Mouse (Mus musculus): ENCODE measurements around the gene Tmem150b. TPM values are rescaled to one million over a fixed set of nuclear protein-coding genes. Genes with fewer than 3 reads are reported as not detected.

Tmem150b gene
- polyA plus RNA-seq, 1 experiment from 2014 or later: 0.14 TPM

DNA sequence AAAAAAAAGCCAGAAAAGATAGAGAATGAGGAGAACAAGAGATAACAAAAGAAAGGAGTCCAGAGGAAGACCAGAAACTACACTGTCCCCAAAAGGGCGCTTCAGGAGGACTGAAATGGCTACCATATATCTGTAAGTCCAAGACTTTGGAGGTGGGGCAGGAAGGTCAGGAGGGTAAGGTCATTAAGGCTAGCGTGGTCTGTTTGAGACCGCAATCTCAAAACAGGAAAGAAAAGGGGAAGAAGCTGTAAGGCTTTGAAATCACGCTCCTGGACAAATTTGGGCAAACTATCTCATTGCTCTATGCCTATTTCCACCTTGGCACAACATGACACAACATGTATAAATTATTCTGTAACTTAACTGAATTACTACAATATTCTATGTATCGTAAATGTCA is 41.7 kb downstream of the Tmem150b start:
- Histone ChIP-seq H3K4me3 (ENCODE audit: low read length) (no peak overlapping the region), H3K4me1 (ENCODE audit: control insufficient read depth, insufficient read depth, low read length) (peaks cover 7% of the 10 kb centered on the region; the same call in 1 of the 2 replicates), H3K9me3 (ENCODE audit: control insufficient read depth, low read length) (no peaks in the 10 kb centered on the region), H3K36me3 (ENCODE audit: control insufficient read depth, insufficient read depth, low read length) (peaks cover 19% of the 10 kb centered on the region), H3K27me3 (ENCODE audit: control insufficient read depth, insufficient read depth, low read length) (no peaks in the 10 kb centered on the region), H3K4me2 (replicated peaks; ENCODE audit: low read depth, low read length) (no peak overlapping the region), H3K27ac (ENCODE audit: low read depth, low read length) (no peak overlapping the region), H3K9ac (ENCODE audit: low read depth, low read length) (no peak overlapping the region)
- 81% methylated on average over 5 of the region's 5 CpGs for whole genome bisulfite sequencing
- no peak for ATAC-seq (ENCODE audit: low FRiP score, low TSS enrichment)

DNA sequence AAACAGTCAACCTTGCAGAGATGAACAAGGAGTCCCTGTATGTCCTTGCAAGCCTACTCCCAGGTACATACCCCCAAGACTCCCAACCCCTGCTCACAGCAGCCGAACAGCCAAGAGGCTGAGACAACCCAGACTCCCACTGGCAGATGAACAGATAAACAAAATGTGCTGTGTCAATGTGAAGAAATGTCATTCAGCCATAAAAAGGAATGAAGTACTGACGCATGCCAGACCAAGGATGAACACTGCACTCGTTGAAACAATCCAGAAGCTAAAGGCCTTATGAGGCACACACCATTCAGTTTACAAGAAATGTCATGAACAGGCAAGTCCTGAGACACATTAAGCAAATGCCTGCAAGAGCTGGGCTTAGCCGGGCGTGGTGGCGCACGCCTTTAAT is 49.8 kb downstream of the Tmem150b start:
- peaks cover 61% of the 10 kb centered on the region for H3K36me3 ChIP-seq (ENCODE audit: control insufficient read depth, insufficient read depth, low read length)
- H3K9me3 ChIP-seq (ENCODE audit: control insufficient read depth, low read length): no peaks in the 10 kb centered on the region
- no peak overlapping the region for H3K27ac ChIP-seq (ENCODE audit: low read depth, low read length)
- no peak for ATAC-seq (ENCODE audit: low FRiP score, low TSS enrichment)
- no peak overlapping the region for H3K4me3 ChIP-seq (ENCODE audit: low read length)
- H3K4me1 ChIP-seq (ENCODE audit: control insufficient read depth, insufficient read depth, low read length): no peaks in the 10 kb centered on the region
- no peak overlapping the region for H3K4me2 ChIP-seq (replicated peaks; ENCODE audit: low read depth, low read length)
- H3K27me3 ChIP-seq (ENCODE audit: control insufficient read depth, insufficient read depth, low read length): no peaks in the 10 kb centered on the region
- 91% methylated on average over 7 of the region's 7 CpGs for WGBS
- H3K9ac ChIP-seq (ENCODE audit: low read depth, low read length): no peak overlapping the region

DNA sequence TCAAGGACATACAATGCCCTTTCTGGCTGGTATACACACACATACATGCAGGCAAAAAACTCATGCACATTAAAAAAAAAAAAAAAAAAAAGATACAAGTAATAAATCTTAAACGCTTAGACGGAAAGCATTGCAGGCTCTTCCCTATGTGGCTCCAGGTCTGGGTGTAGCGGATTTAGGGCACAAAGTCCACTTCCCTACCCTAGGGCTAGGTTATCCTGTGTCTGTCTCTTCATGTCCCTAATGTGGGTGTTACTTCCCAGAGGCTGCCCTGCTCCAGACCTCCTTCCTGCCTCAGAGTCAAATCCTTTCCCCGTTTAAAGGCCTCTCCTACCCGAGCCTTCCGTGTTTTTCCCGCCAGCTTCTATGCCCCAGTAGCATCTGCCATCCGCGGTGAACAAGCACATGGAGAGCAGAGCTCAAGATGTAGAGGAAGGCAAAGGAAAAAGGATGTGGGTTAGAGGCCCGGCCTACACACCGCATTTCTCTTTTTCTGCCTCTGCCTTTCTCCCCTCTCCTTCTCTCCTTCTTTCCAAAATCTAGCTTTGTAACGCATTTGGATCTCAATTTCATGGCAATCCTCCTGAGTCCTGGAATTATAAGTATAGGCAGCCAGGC is 50.8 kb downstream of the Tmem150b start:
- H3K4me1 ChIP-seq (ENCODE audit: control insufficient read depth, insufficient read depth, low read length): no peaks in the 10 kb centered on the region
- 91% methylated on average over 12 of the region's 12 CpGs for WGBS
- ATAC-seq (ENCODE audit: low FRiP score, low TSS enrichment): no peak
- H3K4me2 ChIP-seq (replicated peaks; ENCODE audit: low read depth, low read length): no peak overlapping the region
- H3K27ac ChIP-seq (ENCODE audit: low read depth, low read length): no peak overlapping the region
- H3K9ac ChIP-seq (ENCODE audit: low read depth, low read length): no peak overlapping the region
- no peaks in the 10 kb centered on the region for H3K9me3 ChIP-seq (ENCODE audit: control insufficient read depth, low read length)
- no peaks in the 10 kb centered on the region for H3K27me3 ChIP-seq (ENCODE audit: control insufficient read depth, insufficient read depth, low read length)
- H3K4me3 ChIP-seq (ENCODE audit: low read length): no peak overlapping the region
- H3K36me3 ChIP-seq (ENCODE audit: control insufficient read depth, insufficient read depth, low read length): peaks cover 58% of the 10 kb centered on the region

DNA sequence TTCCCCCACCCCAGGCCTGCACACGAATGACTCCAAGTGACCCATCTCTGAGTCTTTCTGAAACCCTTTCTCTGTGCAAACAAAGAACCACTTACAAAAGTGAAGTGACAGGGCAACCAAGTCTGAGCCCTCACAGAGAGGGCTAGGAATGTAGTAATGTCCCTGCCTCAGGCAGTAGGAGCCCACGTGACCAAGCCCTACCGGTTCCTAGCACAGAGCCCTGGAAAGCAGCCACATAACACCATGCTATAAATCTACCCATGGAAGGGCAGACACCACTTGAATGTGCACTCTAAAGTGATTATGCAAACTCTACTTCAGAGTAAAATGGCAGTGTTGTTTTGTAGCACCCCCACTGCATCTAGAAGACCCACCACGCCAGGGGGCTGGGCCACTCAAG is 53.1 kb downstream of the Tmem150b start:
- H3K4me1 ChIP-seq (ENCODE audit: control insufficient read depth, insufficient read depth, low read length): no peaks in the 10 kb centered on the region
- H3K9ac ChIP-seq (ENCODE audit: low read depth, low read length): no peak overlapping the region
- ATAC-seq (ENCODE audit: low FRiP score, low TSS enrichment): 0 out of 2 replicates have a peak, but pooled peaks have one; percentile 70
- H3K27me3 ChIP-seq (ENCODE audit: control insufficient read depth, insufficient read depth, low read length): no peaks in the 10 kb centered on the region
- H3K27ac ChIP-seq (ENCODE audit: low read depth, low read length): no peak overlapping the region
- no peak overlapping the region for H3K4me2 ChIP-seq (replicated peaks; ENCODE audit: low read depth, low read length)
- peaks cover 55% of the 10 kb centered on the region for H3K36me3 ChIP-seq (ENCODE audit: control insufficient read depth, insufficient read depth, low read length)
- H3K9me3 ChIP-seq (ENCODE audit: control insufficient read depth, low read length): no peaks in the 10 kb centered on the region
- 75% methylated on average over 4 of the region's 4 CpGs for WGBS
- H3K4me3 ChIP-seq (ENCODE audit: low read length): no peak overlapping the region

DNA sequence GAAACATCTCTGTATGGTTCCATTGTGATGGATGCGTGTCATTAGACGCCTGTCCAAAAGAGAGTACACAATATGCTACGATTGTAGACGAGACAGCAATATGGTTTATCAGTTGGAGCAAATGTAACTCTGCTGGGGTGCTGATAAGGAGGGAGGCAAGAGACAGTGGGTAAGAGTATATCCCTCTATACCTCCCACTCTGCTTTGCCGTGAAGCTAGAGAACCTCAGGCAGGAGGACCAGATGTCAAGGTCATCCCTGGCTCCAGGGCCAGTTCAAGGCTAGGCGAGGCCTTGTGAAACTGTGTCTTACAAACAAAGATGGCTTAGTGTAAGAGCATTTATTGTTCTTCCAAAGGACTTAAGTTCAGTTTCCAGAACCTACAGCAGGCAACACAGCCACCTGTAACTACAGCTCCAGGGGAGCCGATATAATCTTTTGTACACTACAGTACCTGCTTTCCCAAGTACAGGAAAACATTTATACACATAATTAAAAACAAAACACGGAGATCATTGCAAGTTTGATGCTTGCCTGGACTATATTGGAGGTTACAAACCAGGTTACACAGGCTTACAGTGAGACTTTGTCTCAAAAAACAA is 54.3 kb downstream of the Tmem150b start:
- H3K4me2 ChIP-seq (replicated peaks; ENCODE audit: low read depth, low read length): no peak overlapping the region
- H3K27ac ChIP-seq (ENCODE audit: low read depth, low read length): no peak overlapping the region
- no peak overlapping the region for H3K4me3 ChIP-seq (ENCODE audit: low read length)
- ATAC-seq (ENCODE audit: low FRiP score, low TSS enrichment): no peak
- peaks cover 55% of the 10 kb centered on the region for H3K36me3 ChIP-seq (ENCODE audit: control insufficient read depth, insufficient read depth, low read length)
- H3K9ac ChIP-seq (ENCODE audit: low read depth, low read length): no peak overlapping the region
- H3K27me3 ChIP-seq (ENCODE audit: control insufficient read depth, insufficient read depth, low read length): no peaks in the 10 kb centered on the region
- 92% methylated on average over 8 of the region's 8 CpGs for WGBS
- no peaks in the 10 kb centered on the region for H3K9me3 ChIP-seq (ENCODE audit: control insufficient read depth, low read length)
- H3K4me1 ChIP-seq (ENCODE audit: control insufficient read depth, insufficient read depth, low read length): no peaks in the 10 kb centered on the region

DNA sequence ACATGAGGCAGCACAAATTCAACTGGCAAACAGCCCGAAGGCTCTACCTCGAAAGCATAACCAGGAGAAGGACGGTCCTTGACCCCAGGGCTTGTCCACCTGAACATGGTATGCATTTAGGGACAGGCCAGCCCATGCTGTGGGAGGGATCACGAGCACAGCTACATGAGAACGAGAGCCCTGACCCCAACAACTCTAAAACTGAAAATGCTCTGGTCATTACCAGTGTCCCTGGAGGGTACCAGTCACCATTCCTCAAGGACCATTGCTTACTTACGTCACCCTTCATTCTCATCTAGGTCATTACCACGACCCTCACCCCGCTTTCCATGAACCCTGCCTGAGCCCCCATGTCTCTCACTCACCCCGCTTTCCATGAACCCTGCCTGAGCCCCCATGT is 55.9 kb downstream of the Tmem150b start:
- Histone ChIP-seq H3K4me1 (ENCODE audit: control insufficient read depth, insufficient read depth, low read length) (no peaks in the 10 kb centered on the region), H3K27me3 (ENCODE audit: control insufficient read depth, insufficient read depth, low read length) (no peaks in the 10 kb centered on the region)

GRCm38 (mm10) chr7:4668506-4668905 is 56.5 kb downstream of the Tmem150b start:
- Histone ChIP-seq H3K27me3 (ENCODE audit: control insufficient read depth, insufficient read depth, low read length) (no peaks in the 10 kb centered on the region), H3K9ac (ENCODE audit: low read depth, low read length) (no peak overlapping the region), H3K36me3 (ENCODE audit: control insufficient read depth, insufficient read depth, low read length) (peaks cover 47% of the 10 kb centered on the region), H3K4me2 (replicated peaks; ENCODE audit: low read depth, low read length) (no peak overlapping the region), H3K9me3 (ENCODE audit: control insufficient read depth, low read length) (no peaks in the 10 kb centered on the region), H3K4me1 (ENCODE audit: control insufficient read depth, insufficient read depth, low read length) (no peaks in the 10 kb centered on the region), H3K27ac (ENCODE audit: low read depth, low read length) (no peak overlapping the region), H3K4me3 (ENCODE audit: low read length) (no peak overlapping the region)
- WGBS: 96% methylated on average over 8 of the region's 8 CpGs
- ATAC-seq (ENCODE audit: low FRiP score, low TSS enrichment): no peak

More for the DNA sequence above, 55.9 kb downstream of the Tmem150b start:
- Histone ChIP-seq H3K4me3 (ENCODE audit: low read length) (no peak overlapping the region), H3K4me2 (replicated peaks; ENCODE audit: low read depth, low read length) (no peak overlapping the region), H3K9ac (ENCODE audit: low read depth, low read length) (no peak overlapping the region), H3K36me3 (ENCODE audit: control insufficient read depth, insufficient read depth, low read length) (peaks cover 49% of the 10 kb centered on the region), H3K9me3 (ENCODE audit: control insufficient read depth, low read length) (no peaks in the 10 kb centered on the region), H3K27ac (ENCODE audit: low read depth, low read length) (no peak overlapping the region)
- 90% methylated on average over 9 of the region's 9 CpGs for WGBS
- ATAC-seq (ENCODE audit: low FRiP score, low TSS enrichment): no peak

- Histone ChIP-seq H3K4me1 (ENCODE audit: control insufficient read depth, insufficient read depth, low read length) (no peaks in the 10 kb centered on the region), H3K9ac (ENCODE audit: low read depth, low read length) (no peak overlapping the region), H3K4me3 (ENCODE audit: low read length) (no peak overlapping the region), H3K36me3 (ENCODE audit: control insufficient read depth, insufficient read depth, low read length) (peaks cover 44% of the 10 kb centered on the region), H3K27ac (ENCODE audit: low read depth, low read length) (no peak overlapping the region), H3K4me2 (replicated peaks; ENCODE audit: low read depth, low read length) (no peak overlapping the region), H3K27me3 (ENCODE audit: control insufficient read depth, insufficient read depth, low read length) (no peaks in the 10 kb centered on the region), H3K9me3 (ENCODE audit: control insufficient read depth, low read length) (no peaks in the 10 kb centered on the region)
- WGBS: 94% methylated on average over 5 of the region's 5 CpGs
- ATAC-seq (ENCODE audit: low FRiP score, low TSS enrichment): no peak
These were observed 58.2 kb downstream of the Tmem150b start for GRCm38 (mm10) chr7:4666871-4667270.

DNA sequence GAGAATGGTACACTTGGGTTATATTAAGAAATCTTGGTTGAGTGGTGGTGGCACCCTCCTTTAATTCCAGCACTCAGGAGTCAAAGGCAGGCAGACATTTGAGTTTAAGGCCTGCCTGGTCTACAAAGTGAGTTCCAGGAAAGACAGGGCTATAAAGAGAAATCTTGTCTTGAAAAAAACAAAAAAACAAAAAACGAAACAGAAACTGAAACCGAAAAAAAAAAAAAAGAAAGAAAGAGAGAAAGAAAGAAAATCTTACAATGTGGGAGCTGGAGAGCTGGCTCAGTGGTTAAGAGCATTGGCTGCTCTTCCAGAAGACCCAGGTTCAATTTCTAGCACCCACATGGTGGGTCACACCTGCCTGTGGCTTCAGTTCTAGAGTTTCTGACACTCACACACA is 61.3 kb downstream of the Tmem150b start:
- WGBS: 90% methylated on average over 2 of the region's 2 CpGs
- Histone ChIP-seq H3K36me3 (ENCODE audit: control insufficient read depth, insufficient read depth, low read length) (peaks cover 22% of the 10 kb centered on the region; the same call in 1 of the 2 replicates), H3K4me2 (replicated peaks; ENCODE audit: low read depth, low read length) (no peak overlapping the region), H3K9me3 (ENCODE audit: control insufficient read depth, low read length) (no peaks in the 10 kb centered on the region), H3K4me1 (ENCODE audit: control insufficient read depth, insufficient read depth, low read length) (no peaks in the 10 kb centered on the region), H3K27ac (ENCODE audit: low read depth, low read length) (no peak overlapping the region), H3K4me3 (ENCODE audit: low read length) (no peak overlapping the region), H3K9ac (ENCODE audit: low read depth, low read length) (no peak overlapping the region), H3K27me3 (ENCODE audit: control insufficient read depth, insufficient read depth, low read length) (no peaks in the 10 kb centered on the region)
- ATAC-seq (ENCODE audit: low FRiP score, low TSS enrichment): no peak
